Mouse (Mus musculus): ENCODE measurements around the gene Cpb2. TPM values are rescaled to one million over a fixed set of nuclear protein-coding genes. Genes with fewer than 3 reads are reported as not detected.
A peak's percentile ranks its signal among the peaks of the same experiment; 100 is the strongest.

The Cpb2 gene
- total and polyA plus RNA-seq, 2 experiments from 2014 or later: not detected

DNA sequence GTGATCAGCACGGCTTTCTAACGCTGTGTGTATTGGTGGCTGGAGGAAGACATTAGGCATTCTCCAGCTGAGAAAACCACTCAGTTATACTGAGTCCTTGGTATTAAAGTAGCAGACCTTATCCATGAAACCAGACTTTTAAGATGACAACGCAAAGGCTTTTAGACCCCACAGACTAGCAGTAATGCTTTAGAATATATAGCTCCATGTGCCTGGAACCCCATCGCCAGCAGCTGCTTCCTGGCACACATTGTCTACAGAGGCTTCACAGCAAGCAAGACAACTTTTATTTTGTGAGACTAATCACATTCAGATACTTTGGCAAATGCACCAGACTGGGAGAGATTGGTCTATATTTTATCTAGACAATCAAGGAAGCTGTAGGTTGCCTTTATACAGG is 35.8 kb upstream of the Cpb2 start:
- TF ChIP-seq CTCF (IDR thresholded peaks at IDR 0.05; ENCODE audit: low read depth): no peak
- ATAC-seq (no peak), DNase-seq (no peak)
- Histone ChIP-seq H3K4me3 (ENCODE audit: low read depth, low read length) (no peak overlapping the region), H3K27ac (ENCODE audit: low read depth, low read length) (no peak overlapping the region), H3K27me3 (ENCODE audit: insufficient read depth, low read length) (no peaks in the 10 kb centered on the region), H3K36me3 (ENCODE audit: insufficient read depth) (no peaks in the 10 kb centered on the region), H3K4me1 (ENCODE audit: insufficient read depth) (no peaks in the 10 kb centered on the region), H3K4me2 (ENCODE audit: low read depth) (no peak overlapping the region), H3K9me3 (ENCODE audit: low read length) (no peaks in the 10 kb centered on the region), H3K9ac (no peak overlapping the region)
- WGBS: 90% methylated on average over 4 of the region's 4 CpGs

DNA sequence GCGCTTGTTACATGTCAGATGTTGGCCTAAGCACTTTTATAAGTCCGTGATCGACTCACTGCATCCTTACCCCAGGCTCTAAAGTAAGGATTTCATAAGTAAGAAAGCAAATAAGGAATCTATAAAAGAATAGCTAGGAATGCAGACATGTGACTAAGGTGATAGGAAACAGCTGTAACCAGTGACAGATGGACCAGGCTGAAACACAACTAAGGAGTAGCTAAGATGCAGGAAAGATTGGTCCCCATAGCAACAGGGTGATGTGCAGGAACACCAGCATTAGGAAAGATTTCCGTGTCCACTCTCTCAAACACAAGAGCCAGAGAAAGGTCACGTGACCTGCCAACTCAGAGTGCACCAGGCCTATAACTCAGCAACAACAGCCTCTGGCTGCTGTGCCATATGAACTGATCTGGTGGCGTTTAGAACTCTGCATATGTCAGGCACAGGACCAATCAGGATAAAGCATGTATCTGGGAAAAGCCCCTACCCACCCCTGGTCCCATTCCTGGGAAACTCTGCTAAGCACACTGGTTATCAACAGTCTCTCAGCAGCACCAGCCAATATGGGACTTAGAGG is 33.4 kb upstream of the Cpb2 start:
- Histone ChIP-seq H3K27me3 (ENCODE audit: insufficient read depth, low read length) (no peaks in the 10 kb centered on the region), H3K4me3 (ENCODE audit: low read depth, low read length) (no peak overlapping the region), H3K9me3 (ENCODE audit: low read length) (no peaks in the 10 kb centered on the region), H3K9ac (no peak overlapping the region), H3K36me3 (ENCODE audit: insufficient read depth) (no peaks in the 10 kb centered on the region), H3K4me2 (ENCODE audit: low read depth) (no peak overlapping the region), H3K27ac (ENCODE audit: low read depth, low read length) (no peak overlapping the region), H3K4me1 (ENCODE audit: insufficient read depth) (no peaks in the 10 kb centered on the region)
- ATAC-seq: no peak
- WGBS: 78% methylated on average over 6 of the region's 6 CpGs
- DNase-seq: no peak
- TF ChIP-seq CTCF (IDR thresholded peaks at IDR 0.05; ENCODE audit: low read depth): no peak

DNA sequence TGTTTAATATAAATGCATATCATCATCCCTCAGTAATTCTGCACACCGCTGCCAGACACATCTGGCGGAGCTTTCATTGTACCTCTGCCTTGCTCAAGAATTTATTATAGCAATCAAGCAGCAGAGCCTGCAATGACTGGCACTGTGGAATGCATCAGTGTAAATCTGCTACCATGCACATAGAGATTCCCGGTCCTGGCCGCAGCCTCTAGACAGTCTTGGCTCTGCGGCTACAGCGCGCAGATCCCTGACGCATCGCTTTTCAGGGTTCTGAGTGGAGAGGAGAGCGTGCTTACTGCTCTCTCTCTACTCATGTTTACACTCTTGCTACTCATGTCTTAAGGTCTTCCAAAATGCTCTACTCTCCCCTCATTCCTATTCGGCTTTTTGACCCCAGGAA is 28.3 kb upstream of the Cpb2 start:
- no peak overlapping the region for H3K4me2 ChIP-seq (ENCODE audit: low read depth)
- H3K4me3 ChIP-seq (ENCODE audit: low read depth, low read length): no peak overlapping the region
- DNase-seq (no peak), ATAC-seq (peak; percentile 40; the same call in 1 of the 2 replicates)
- WGBS: 83% methylated on average over 11 of the region's 11 CpGs
- no peaks in the 10 kb centered on the region for H3K36me3 ChIP-seq (ENCODE audit: insufficient read depth)
- H3K9me3 ChIP-seq (ENCODE audit: low read length): no peaks in the 10 kb centered on the region
- no peak overlapping the region for H3K9ac ChIP-seq
- no peak overlapping the region for H3K27ac ChIP-seq (ENCODE audit: low read depth, low read length)
- TF ChIP-seq CTCF (IDR thresholded peaks at IDR 0.05; ENCODE audit: low read depth): no peak
- H3K4me1 ChIP-seq (ENCODE audit: insufficient read depth): no peaks in the 10 kb centered on the region
- no peaks in the 10 kb centered on the region for H3K27me3 ChIP-seq (ENCODE audit: insufficient read depth, low read length)

DNA sequence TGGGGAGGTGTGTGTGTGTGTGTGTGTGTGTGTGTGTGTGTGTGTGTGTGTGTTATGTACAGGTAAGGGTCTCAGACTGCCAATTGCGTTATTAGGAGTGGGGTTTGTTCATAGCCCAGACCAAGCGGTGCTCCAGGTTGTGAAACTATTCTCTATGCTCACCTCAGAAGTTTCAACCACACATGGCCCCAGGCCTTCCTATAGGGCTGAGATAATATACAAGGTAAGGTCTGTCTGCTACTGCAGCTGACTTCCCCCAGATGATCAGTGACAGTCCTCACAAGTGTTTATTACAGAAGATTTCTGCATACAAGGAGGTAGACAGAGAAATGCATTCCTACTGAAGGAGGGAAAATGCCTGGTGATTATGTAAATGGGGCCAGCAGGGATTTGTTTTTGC is 23.2 kb upstream of the Cpb2 start:
- Histone ChIP-seq H3K36me3 (ENCODE audit: insufficient read depth) (no peaks in the 10 kb centered on the region), H3K27me3 (ENCODE audit: insufficient read depth, low read length) (no peaks in the 10 kb centered on the region), H3K4me3 (ENCODE audit: low read depth, low read length) (no peak overlapping the region), H3K4me2 (ENCODE audit: low read depth) (no peak overlapping the region), H3K9ac (no peak overlapping the region), H3K4me1 (ENCODE audit: insufficient read depth) (no peaks in the 10 kb centered on the region), H3K27ac (ENCODE audit: low read depth, low read length) (0 out of 2 replicates have a peak overlapping the region, but pooled peaks have one; percentile 45), H3K9me3 (ENCODE audit: low read length) (no peaks in the 10 kb centered on the region)
- DNase-seq (no peak), ATAC-seq (no peak; the same call in 1 of the 2 replicates)
- TF ChIP-seq CTCF (IDR thresholded peaks at IDR 0.05; ENCODE audit: low read depth): no peak
- 75% methylated on average over 2 of the region's 2 CpGs for WGBS

DNA sequence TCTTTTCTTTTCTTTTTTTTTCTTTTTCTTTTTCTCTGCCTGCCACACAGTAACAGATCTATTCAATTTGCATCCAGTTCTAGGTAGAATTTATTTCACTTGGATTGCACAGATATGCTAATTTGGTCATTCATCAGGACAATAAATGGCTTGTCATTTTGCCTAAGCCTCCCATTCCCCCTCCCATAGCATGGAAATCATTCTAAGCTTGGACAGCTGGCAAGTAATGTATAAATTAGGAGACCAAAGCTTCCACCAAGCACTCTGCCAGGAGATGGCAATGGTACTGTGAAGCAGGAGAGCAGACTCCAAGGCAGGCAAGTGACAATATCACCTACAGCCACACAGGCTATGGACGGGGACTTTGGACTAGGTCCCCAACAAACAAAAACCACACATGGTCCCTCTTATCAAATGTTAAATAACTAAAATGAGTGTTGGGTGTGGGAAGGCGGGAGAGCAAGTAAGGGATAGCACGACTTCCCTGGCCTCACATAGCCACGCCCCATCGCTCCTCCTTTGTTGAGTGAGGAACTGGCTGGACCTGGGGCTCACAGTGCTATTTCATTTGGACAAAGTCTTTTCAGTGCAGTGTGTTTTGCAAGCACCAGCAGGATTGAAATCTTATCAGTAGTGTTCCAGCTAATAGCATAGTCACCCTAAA is 22.7 kb upstream of the Cpb2 start:
- DNase-seq (peak; percentile 45), ATAC-seq (peak; percentile 56; the same call in 1 of the 2 replicates)
- no peak overlapping the region for H3K4me2 ChIP-seq (ENCODE audit: low read depth)
- TF ChIP-seq CTCF (IDR thresholded peaks at IDR 0.05; ENCODE audit: low read depth): no peak
- no peaks in the 10 kb centered on the region for H3K9me3 ChIP-seq (ENCODE audit: low read length)
- no peak overlapping the region for H3K27ac ChIP-seq (ENCODE audit: low read depth, low read length)
- no peaks in the 10 kb centered on the region for H3K36me3 ChIP-seq (ENCODE audit: insufficient read depth)
- WGBS: 36% methylated on average over 5 of the region's 5 CpGs
- H3K9ac ChIP-seq: no peak overlapping the region
- H3K4me3 ChIP-seq (ENCODE audit: low read depth, low read length): no peak overlapping the region
- no peaks in the 10 kb centered on the region for H3K27me3 ChIP-seq (ENCODE audit: insufficient read depth, low read length)
- no peaks in the 10 kb centered on the region for H3K4me1 ChIP-seq (ENCODE audit: insufficient read depth)

DNA sequence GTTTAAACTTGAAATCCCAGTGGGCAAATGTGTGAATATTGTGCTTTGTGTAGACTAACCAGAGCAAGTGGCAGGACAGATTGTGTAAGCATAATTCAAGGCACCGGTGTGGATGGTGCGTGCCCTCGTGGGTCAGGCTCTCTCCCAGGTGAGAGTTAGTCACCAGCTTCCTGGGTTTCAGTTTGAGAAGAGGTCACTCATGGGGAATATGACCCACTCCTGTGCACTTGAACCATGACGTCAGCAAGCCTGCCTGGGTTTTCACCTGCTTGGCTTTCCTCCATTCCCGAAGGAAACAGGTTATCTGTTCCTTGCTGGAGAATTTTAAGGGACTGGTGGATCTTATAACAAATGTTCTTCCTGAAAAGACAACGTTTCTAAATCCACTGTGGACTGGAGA is 19.7 kb upstream of the Cpb2 start:
- 84% methylated on average over 6 of the region's 6 CpGs for WGBS
- TF ChIP-seq CTCF (IDR thresholded peaks at IDR 0.05; ENCODE audit: low read depth): no peak
- Histone ChIP-seq H3K4me3 (ENCODE audit: low read depth, low read length) (no peak overlapping the region), H3K36me3 (ENCODE audit: insufficient read depth) (no peaks in the 10 kb centered on the region), H3K4me1 (ENCODE audit: insufficient read depth) (no peaks in the 10 kb centered on the region), H3K27me3 (ENCODE audit: insufficient read depth, low read length) (no peaks in the 10 kb centered on the region), H3K9me3 (ENCODE audit: low read length) (no peaks in the 10 kb centered on the region), H3K9ac (no peak overlapping the region), H3K27ac (ENCODE audit: low read depth, low read length) (no peak overlapping the region), H3K4me2 (ENCODE audit: low read depth) (no peak overlapping the region)
- no peak for ATAC-seq
- DNase-seq: no peak

DNA sequence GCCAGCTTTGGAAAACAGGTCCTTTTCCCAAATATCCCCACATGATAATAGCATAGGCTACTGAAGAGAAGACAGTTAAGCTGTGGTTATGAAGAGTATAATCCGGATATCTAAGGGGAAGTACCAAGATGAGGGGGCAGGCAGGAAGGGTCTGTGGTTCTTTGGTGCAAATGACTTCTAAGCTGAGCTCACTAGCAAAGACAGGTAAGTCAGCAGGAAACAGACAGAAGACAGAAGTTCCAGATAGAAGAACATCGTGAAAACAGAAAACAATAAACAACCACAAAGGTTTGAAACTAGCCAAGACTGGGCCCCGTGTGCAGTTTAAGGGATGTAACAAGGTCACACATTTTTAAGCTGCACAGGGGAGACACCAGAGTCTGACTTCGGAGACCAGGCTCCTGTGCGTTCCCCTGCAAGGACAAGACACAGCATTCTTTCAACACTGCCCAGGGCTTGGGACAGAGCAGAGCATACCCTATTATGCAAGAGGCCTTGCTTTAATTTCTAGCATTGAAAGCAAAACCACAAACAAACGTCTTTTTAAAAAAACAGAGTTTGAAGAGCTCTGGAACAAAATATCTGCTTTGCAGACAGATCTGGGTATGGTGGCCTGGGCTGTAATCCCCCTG is 14.5 kb upstream of the Cpb2 start:
- WGBS: 81% methylated on average over 6 of the region's 6 CpGs

More for the DNA sequence above, 14.5 kb upstream of the Cpb2 start:
- no peak for TF ChIP-seq CTCF (IDR thresholded peaks at IDR 0.05; ENCODE audit: low read depth)
- Histone ChIP-seq H3K27me3 (ENCODE audit: insufficient read depth, low read length) (no peaks in the 10 kb centered on the region), H3K4me1 (ENCODE audit: insufficient read depth) (no peaks in the 10 kb centered on the region), H3K27ac (ENCODE audit: low read depth, low read length) (no peak overlapping the region), H3K9ac (no peak overlapping the region), H3K36me3 (ENCODE audit: insufficient read depth) (no peaks in the 10 kb centered on the region), H3K4me2 (ENCODE audit: low read depth) (no peak overlapping the region), H3K4me3 (ENCODE audit: low read depth, low read length) (no peak overlapping the region), H3K9me3 (ENCODE audit: low read length) (no peaks in the 10 kb centered on the region)
- no peak for ATAC-seq
- no peak for DNase-seq
